Mouse (Mus musculus): ENCODE results near the gene Itgbl1. TPM values are rescaled to one million over a fixed set of nuclear protein-coding genes. Genes with fewer than 3 reads are reported as not detected.

Gene Itgbl1
- total RNA-seq (2023) = not detected

GRCm38 (mm10) chr14:123659921-123660385, at the start of gene Itgbl1:
Gene Itgbl1, plus strand, starts transcription at chr14:123659971.

GRCm38 (mm10) chr14:123626501-123627179, 33.1 kb upstream of the Itgbl1 start, which contains the start of gene Nalcn:
Gene Nalcn, minus strand, starts transcription at chr14:123627144.

Other genes starting within 250 kb of the Itgbl1 start
- gene Nalcn, start 32.8 kb upstream of the Itgbl1 start, total RNA-seq (2023) = not detected

Measured in CD8-positive naive resting alpha-beta T cell, adult 57 days (primary cell).